Mouse (Mus musculus) stomach, embryonic 14.5 days (tissue): Measurements from ENCODE around the gene Snrpa1. TPM values are rescaled to one million over a fixed set of nuclear protein-coding genes. Genes with fewer than 3 reads are reported as not detected.

ENCODE experiments used
- ATAC-seq: fragments of 200-750 bp; cut with Nextera tagmentation; 2 replicates; pipeline ENCODE4 v1.8.0; 2017; ENCODE audit warnings: low read depth, moderate TSS enrichment; ENCODE audit not compliant: insufficient number of reproducible peaks, insufficient read depth, low FRiP score
- H3K27ac ChIP-seq: fragments of 300-500 bp; sonication (generic); 2 replicates; pipeline ENCODE4 v1.5.1; 2014; ENCODE audit warnings: mild to moderate bottlenecking, low read length, moderate library complexity, mixed read lengths
- H3K27me3 ChIP-seq: fragments of 300-500 bp; sonication (generic); 2 replicates; pipeline ENCODE4 v1.6.1; 2014; ENCODE audit warnings: low read length, control low read depth, mixed read lengths; ENCODE audit not compliant: control insufficient read depth, insufficient read depth
- H3K36me3 ChIP-seq: fragments of 300-500 bp; sonication (generic); 2 replicates; pipeline ENCODE4 v1.6.1; 2014; ENCODE audit warnings: mild to moderate bottlenecking, control low read depth, low read length, moderate library complexity, mixed read lengths; ENCODE audit not compliant: control insufficient read depth, insufficient read depth
- H3K4me1 ChIP-seq: fragments of 300-500 bp; sonication (generic); 2 replicates; pipeline ENCODE4 v1.6.1; 2014; ENCODE audit warnings: low read length, control low read depth, mixed read lengths; ENCODE audit not compliant: control insufficient read depth, insufficient read depth
- H3K4me2 ChIP-seq: fragments of 300-500 bp; sonication (generic); replicated peaks from 2 replicates; pipeline ENCODE4 v1.6.1; 2014; ENCODE audit warnings: low read depth, low read length, control low read depth
- H3K4me3 ChIP-seq: fragments of 300-500 bp; sonication (generic); 2 replicates; pipeline ENCODE4 v1.5.1; 2014; ENCODE audit warnings: low read depth, low read length, control low read depth
- H3K9ac ChIP-seq: fragments of 300-500 bp; sonication (generic); replicated peaks from 2 replicates; pipeline ENCODE4 v1.6.1; 2014; ENCODE audit warnings: low read depth, mild to moderate bottlenecking, control low read depth, low read length, moderate library complexity, mixed read lengths
- H3K9me3 ChIP-seq: fragments of 300-500 bp; sonication (generic); 2 replicates; pipeline ENCODE4 v1.6.1; 2016; ENCODE audit warnings: low read depth, low read length, control low read depth; ENCODE audit not compliant: control insufficient read depth
- WGBS: fragments of 180-500 bp; shearing (Covaris S2); extraction: QIAGEN DNeasy Blood & Tissue Kit; methylation state at CpG from one replicate; pipeline ENCODE4 v1.1.7; 2014; 5-methylcytosine and 5-hydroxymethylcytosine counted together
- polyA plus RNA-seq: library from polyadenylated mRNA; unstranded; fragments of >200 nt; fragmentation: Nextera tagmentation; extraction: Ambion mirVana; gene quantifications from 2 replicates; pipeline ENCODE4 v1.2.1, GENCODE M21; 2014

Gene Snrpa1
- polyA plus RNA-seq, 1 experiment from 2014 or later = 170 TPM

GRCm38 (mm10) chr7:66115821-66116343, 57.1 kb downstream of the Snrpa1 start:
- Histone ChIP-seq H3K4me2 (no peak overlapping the region), H3K36me3 (no peaks in the 10 kb centered on the region), H3K27me3 (no peaks in the 10 kb centered on the region), H3K4me1 (peaks cover 29% of the 10 kb centered on the region), H3K27ac (no peak overlapping the region), H3K9me3 (no peaks in the 10 kb centered on the region), H3K4me3 (no peak overlapping the region), H3K9ac (no peak overlapping the region)
- WGBS = 61% methylated on average over 11 of the region's 11 CpGs
- ATAC-seq = no peak

DNA sequence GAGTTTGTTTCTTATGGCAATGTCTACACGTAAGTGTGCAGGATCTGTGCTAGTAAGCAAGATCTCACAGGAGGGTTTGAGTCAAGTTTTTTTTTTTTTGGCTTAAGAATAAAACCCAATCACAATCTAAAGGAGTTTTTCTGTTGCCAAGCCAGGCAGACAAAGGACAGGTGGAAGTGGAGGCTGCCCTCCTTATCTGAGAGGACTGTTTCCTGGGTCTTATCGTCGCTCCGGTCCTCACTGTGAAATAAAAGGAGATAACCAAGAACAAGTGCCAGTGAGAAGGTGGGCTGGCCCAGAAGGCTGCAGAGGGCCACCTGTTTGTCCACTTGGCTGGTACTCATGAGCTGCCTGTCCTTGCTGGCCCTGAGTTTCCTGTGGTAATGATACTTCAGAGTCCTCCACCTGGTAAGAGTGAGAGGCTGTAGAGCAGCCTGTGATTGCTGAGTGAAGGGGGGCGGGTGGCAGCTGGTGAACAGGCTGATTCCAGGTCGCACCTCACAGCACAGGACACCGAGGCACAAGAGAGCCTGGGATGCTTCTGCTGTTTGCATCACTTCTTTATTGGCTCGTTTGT, 58.2 kb downstream of the Snrpa1 start:
- ATAC-seq = no peak
- WGBS = 71% methylated on average over 8 of the region's 8 CpGs
- Histone ChIP-seq H3K9me3 (no peaks in the 10 kb centered on the region), H3K4me3 (no peak overlapping the region), H3K4me2 (no peak overlapping the region), H3K9ac (no peak overlapping the region), H3K27ac (no peak overlapping the region), H3K27me3 (no peaks in the 10 kb centered on the region), H3K36me3 (no peaks in the 10 kb centered on the region), H3K4me1 (peaks cover 25% of the 10 kb centered on the region)

DNA sequence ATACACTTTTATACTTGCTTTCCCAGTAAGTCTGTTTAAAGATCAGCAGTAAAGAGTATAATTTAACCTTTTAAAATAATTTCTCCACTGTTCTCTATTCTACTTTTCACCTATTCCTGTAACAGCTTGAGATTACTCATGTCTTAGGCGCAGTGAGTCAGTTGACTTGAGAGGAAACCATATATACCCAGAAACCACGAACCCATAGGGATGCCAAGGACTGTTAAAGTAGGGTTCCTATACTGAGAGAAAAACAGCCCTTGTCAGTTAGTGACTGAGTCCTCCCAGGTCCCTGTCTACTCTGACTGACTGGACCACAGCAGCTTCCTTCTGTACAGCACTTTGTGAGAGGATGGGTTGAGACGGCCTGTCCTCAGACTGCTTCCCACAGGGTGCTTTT, 59.2 kb downstream of the Snrpa1 start:
- WGBS = 87% methylated on average over 3 of the region's 3 CpGs
- no peak for ATAC-seq
- Histone ChIP-seq H3K9me3 (no peaks in the 10 kb centered on the region), H3K4me2 (no peak overlapping the region), H3K36me3 (no peaks in the 10 kb centered on the region), H3K27ac (no peak overlapping the region), H3K27me3 (no peaks in the 10 kb centered on the region), H3K9ac (no peak overlapping the region), H3K4me3 (no peak overlapping the region), H3K4me1 (peaks cover 31% of the 10 kb centered on the region)

DNA sequence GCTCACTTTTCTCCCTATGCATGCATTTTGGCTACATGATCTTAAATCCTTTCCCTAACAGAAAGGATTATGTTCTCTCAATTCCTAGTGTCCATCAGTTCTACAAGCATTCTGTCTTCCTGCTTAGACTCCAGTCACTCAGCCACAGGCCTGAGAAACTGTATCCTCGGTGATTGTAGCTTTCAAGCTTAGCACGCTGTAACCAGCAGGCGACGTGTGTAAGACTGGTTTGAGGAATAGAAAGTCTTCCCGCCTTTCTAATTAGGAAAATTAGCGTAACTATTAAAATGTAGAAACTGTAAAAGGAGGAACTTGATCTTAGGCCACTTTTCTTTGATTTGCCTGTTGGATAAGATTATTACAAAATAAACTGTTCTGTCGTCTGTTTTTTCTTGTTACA, 60.0 kb downstream of the Snrpa1 start:
- WGBS = 80% methylated on average over 7 of the region's 7 CpGs
- no peak overlapping the region for H3K4me2 ChIP-seq
- no peaks in the 10 kb centered on the region for H3K9me3 ChIP-seq
- H3K9ac ChIP-seq = no peak overlapping the region
- ATAC-seq = no peak
- no peaks in the 10 kb centered on the region for H3K27me3 ChIP-seq
- H3K4me3 ChIP-seq = no peak overlapping the region
- H3K27ac ChIP-seq = no peak overlapping the region
- H3K4me1 ChIP-seq = peaks cover 25% of the 10 kb centered on the region
- no peaks in the 10 kb centered on the region for H3K36me3 ChIP-seq

DNA sequence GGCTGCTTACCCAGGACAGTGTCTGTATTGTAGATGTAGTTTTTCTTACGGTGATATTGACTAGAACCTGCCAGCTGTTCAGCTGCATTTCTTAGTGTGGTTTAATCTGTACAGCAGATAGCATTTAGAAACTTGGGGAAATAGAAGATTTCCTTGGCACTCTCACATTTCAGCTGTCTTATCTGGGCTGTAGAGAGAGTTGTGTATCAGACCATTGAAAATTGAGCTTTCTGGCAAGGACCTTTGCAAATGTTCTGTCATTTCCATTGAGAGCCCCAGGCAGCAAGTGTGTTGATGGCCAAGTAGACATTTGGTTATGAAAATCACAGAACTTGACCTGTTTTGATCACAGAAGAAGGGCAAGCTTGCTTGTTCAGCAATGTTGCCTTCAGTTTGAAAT, 61.3 kb downstream of the Snrpa1 start:
- H3K4me2 ChIP-seq = no peak overlapping the region
- H3K36me3 ChIP-seq = no peaks in the 10 kb centered on the region; the same call in 1 of the 2 replicates
- H3K9ac ChIP-seq = no peak overlapping the region
- no peak overlapping the region for H3K27ac ChIP-seq
- no peak overlapping the region for H3K4me3 ChIP-seq
- 75% methylated on average over 1 of the region's 1 CpGs for WGBS
- H3K9me3 ChIP-seq = no peaks in the 10 kb centered on the region
- H3K27me3 ChIP-seq = no peaks in the 10 kb centered on the region
- H3K4me1 ChIP-seq = peaks cover 30% of the 10 kb centered on the region
- no peak for ATAC-seq

- Histone ChIP-seq H3K36me3 (peaks cover 5% of the 10 kb centered on the region; the same call in 1 of the 2 replicates), H3K27ac (no peak overlapping the region), H3K9me3 (no peaks in the 10 kb centered on the region), H3K4me1 (peaks cover 27% of the 10 kb centered on the region), H3K4me2 (no peak overlapping the region), H3K27me3 (no peaks in the 10 kb centered on the region), H3K9ac (no peak overlapping the region), H3K4me3 (no peak overlapping the region)
- WGBS = 62% methylated on average over 7 of the region's 7 CpGs
- no peak for ATAC-seq
Observed at GRCm38 (mm10) chr7:66120702-66121396, 62.0 kb downstream of the Snrpa1 start.

Other genes starting within 250 kb of the Snrpa1 start
- gene Pcsk6, start 197.3 kb upstream of the Snrpa1 start, polyA plus RNA-seq = 4.3 and 4.9 TPM in 2 replicates
- gene Gm45213, start 15.4 kb upstream of the Snrpa1 start, polyA plus RNA-seq = not detected in 2 replicates
- 92.1 and 101 TPM in 2 replicates for gene Selenos, start 20.6 kb downstream of the Snrpa1 start, polyA plus RNA-seq
- 28.7 and 29.3 TPM in 2 replicates for gene Chsy1, start 50.5 kb downstream of the Snrpa1 start, polyA plus RNA-seq